Mouse (Mus musculus): Measurements from ENCODE around the gene Cenpc1. TPM values are rescaled to one million over a fixed set of nuclear protein-coding genes. Genes with fewer than 3 reads are reported as not detected.

Cenpc1 gene
- polyA plus RNA-seq, 1 experiment from 2014 or later = 36.3 TPM

DNA sequence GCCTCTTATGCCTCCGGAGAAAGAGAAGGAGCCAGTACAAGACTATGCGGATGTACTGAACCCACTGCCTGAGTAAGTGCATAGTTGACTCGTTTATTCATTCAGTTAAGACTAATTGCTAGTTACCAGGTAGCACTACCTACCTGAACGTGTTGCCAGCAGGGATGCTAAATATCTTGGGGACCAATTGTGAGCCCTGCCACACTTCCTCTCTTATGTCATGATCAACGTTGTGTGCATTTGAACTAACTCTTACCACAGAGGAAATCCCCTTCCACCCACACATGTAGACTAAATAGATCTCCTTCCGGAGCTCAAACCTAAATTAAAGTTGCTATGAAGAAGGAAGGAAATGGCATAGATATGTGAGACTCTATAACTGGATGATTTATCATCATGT lies 21.4 kb upstream of the Cenpc1 start:
- Histone ChIP-seq H3K4me3 (ENCODE audit: low read depth, low read length) (no peak overlapping the region), H3K9me3 (replicated peaks; ENCODE audit: control insufficient read depth, low read length) (no peaks in the 10 kb centered on the region), H3K9ac (ENCODE audit: low read length) (no peak overlapping the region), H3K27me3 (replicated peaks; ENCODE audit: control insufficient read depth, insufficient read depth, low read length) (no peaks in the 10 kb centered on the region), H3K27ac (ENCODE audit: low read depth, low read length) (no peak overlapping the region), H3K36me3 (ENCODE audit: control insufficient read depth, insufficient read depth, low read length) (no peaks in the 10 kb centered on the region), H3K4me2 (ENCODE audit: low read length) (no peak overlapping the region), H3K4me1 (ENCODE audit: control insufficient read depth, insufficient read depth, low read length) (no peaks in the 10 kb centered on the region)
- no peak for DNase-seq (ENCODE audit: low spot score)
- WGBS = 85% methylated on average over 6 of the region's 6 CpGs
- ATAC-seq = no peak

DNA sequence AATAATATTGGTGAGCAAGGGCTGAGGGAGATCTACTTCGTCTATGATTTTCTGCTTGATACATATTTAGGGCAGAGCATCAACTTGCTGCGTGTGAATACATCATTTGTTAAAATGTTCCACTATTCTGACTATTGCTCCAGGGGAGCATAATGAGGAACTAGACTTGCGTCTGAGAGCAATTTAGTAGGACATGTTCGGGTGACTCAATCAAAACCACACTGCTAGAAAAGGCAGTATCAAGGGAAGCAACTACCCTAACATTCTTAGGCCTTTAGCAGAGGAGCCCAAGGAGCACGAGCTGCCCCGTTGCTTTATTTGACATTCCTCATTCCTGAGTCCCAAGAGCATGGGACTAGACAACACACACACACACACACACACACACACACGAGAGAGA lies 19.6 kb upstream of the Cenpc1 start:
- 80% methylated on average over 7 of the region's 7 CpGs for WGBS
- no peaks in the 10 kb centered on the region for H3K4me1 ChIP-seq (ENCODE audit: control insufficient read depth, insufficient read depth, low read length)
- no peaks in the 10 kb centered on the region for H3K27me3 ChIP-seq (replicated peaks; ENCODE audit: control insufficient read depth, insufficient read depth, low read length)
- H3K27ac ChIP-seq (ENCODE audit: low read depth, low read length) = no peak overlapping the region
- ATAC-seq = no peak
- H3K4me2 ChIP-seq (ENCODE audit: low read length) = no peak overlapping the region
- no peaks in the 10 kb centered on the region for H3K9me3 ChIP-seq (replicated peaks; ENCODE audit: control insufficient read depth, low read length)
- H3K36me3 ChIP-seq (ENCODE audit: control insufficient read depth, insufficient read depth, low read length) = no peaks in the 10 kb centered on the region
- DNase-seq (ENCODE audit: low spot score) = no peak
- no peak overlapping the region for H3K4me3 ChIP-seq (ENCODE audit: low read depth, low read length)
- no peak overlapping the region for H3K9ac ChIP-seq (ENCODE audit: low read length)

DNA sequence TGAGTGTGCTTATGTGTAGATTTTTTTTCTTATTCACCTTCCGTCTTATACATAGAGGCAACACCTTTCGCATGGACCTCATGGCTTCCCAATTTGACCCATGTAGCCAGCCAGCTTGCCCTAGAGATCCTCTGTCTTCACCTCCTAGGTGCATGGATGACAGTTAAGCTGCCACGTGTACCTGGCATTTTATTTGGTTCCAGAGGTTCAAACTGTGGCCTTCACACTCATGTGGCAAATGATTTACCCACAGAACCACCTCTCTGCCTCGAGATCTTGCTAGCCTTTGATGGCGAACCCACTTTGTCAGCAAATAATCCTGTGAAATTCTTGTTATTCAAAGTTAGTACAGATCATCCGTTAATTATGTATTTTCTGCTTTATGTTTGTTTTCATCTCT lies 18.6 kb upstream of the Cenpc1 start:
- 87% methylated on average over 6 of the region's 6 CpGs for WGBS
- DNase-seq (ENCODE audit: low spot score) (no peak), ATAC-seq (no peak)
- Histone ChIP-seq H3K4me3 (ENCODE audit: low read depth, low read length) (no peak overlapping the region), H3K9ac (ENCODE audit: low read length) (no peak overlapping the region), H3K4me1 (ENCODE audit: control insufficient read depth, insufficient read depth, low read length) (no peaks in the 10 kb centered on the region), H3K27me3 (replicated peaks; ENCODE audit: control insufficient read depth, insufficient read depth, low read length) (no peaks in the 10 kb centered on the region), H3K27ac (ENCODE audit: low read depth, low read length) (no peak overlapping the region), H3K36me3 (ENCODE audit: control insufficient read depth, insufficient read depth, low read length) (no peaks in the 10 kb centered on the region), H3K9me3 (replicated peaks; ENCODE audit: control insufficient read depth, low read length) (no peaks in the 10 kb centered on the region), H3K4me2 (ENCODE audit: low read length) (no peak overlapping the region)

DNA sequence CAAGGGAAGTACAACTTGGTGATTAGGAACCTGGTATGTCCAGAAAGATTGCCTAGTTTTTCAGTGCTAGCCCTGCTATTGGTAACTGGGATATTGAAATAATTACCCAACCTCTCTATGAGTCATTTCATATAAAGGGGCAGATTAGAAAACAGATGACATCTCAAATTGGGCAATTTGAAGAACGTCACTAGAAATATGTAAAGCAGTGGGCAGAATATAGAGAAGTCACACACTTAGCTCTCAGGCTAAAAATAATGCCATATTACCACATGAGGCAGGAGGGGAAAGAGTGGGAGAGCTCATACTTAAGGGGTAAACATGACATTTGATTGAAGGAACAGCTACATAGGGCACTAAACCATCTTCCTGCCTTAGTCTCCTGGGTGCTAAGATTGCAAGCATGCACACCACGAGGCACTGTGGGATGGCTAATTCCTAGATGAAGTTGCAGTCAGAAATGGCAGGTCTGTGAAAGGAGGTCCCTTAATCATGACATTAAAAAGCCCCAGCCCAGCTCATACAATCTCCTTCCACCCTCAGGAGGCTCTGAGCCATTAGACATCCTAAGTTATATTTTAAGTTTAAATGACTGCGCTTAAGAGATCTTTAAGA lies 13.4 kb upstream of the Cenpc1 start:
- H3K4me2 ChIP-seq (ENCODE audit: low read length) = no peak overlapping the region
- no peak overlapping the region for H3K4me3 ChIP-seq (ENCODE audit: low read depth, low read length)
- WGBS = 87% methylated on average over 3 of the region's 3 CpGs
- no peak for DNase-seq (ENCODE audit: low spot score)
- H3K27ac ChIP-seq (ENCODE audit: low read depth, low read length) = no peak overlapping the region
- no peaks in the 10 kb centered on the region for H3K27me3 ChIP-seq (replicated peaks; ENCODE audit: control insufficient read depth, insufficient read depth, low read length)
- no peaks in the 10 kb centered on the region for H3K9me3 ChIP-seq (replicated peaks; ENCODE audit: control insufficient read depth, low read length)
- ATAC-seq = no peak
- no peaks in the 10 kb centered on the region for H3K4me1 ChIP-seq (ENCODE audit: control insufficient read depth, insufficient read depth, low read length)
- H3K36me3 ChIP-seq (ENCODE audit: control insufficient read depth, insufficient read depth, low read length) = no peaks in the 10 kb centered on the region
- no peak overlapping the region for H3K9ac ChIP-seq (ENCODE audit: low read length)

DNA sequence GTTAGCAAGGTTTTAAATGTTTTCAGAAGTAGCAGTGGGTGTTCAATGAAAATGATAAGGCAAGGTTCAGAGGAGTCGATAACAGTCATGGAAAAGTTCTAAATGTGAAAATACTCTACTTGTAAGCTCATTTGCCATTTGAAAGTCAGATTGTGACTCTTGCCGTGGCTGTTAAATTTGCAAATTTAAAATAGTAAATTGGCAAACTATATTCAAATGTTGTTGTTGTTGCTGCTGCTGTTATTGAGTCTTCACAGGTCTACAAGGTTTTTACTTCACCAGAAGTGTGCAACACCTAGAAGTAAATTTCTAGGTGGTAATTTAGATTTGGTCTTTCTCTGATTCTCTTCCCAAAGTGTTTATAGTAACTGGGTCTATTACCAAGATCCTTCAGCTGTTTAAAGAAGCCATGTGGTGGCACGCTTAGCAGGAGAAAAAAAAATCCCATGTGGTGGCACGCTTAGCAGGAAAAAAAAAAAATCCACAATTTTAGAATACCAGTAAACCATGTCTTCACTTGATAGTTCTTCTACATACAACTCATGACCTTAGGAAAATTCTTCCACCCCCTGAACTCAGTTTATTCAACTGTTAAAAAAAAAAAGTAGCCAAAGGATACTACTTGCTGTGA lies 7.5 kb upstream of the Cenpc1 start:
- Histone ChIP-seq H3K36me3 (ENCODE audit: control insufficient read depth, insufficient read depth, low read length) (no peaks in the 10 kb centered on the region), H3K4me2 (ENCODE audit: low read length) (no peak overlapping the region), H3K9ac (ENCODE audit: low read length) (no peak overlapping the region), H3K9me3 (replicated peaks; ENCODE audit: control insufficient read depth, low read length) (no peaks in the 10 kb centered on the region), H3K27me3 (replicated peaks; ENCODE audit: control insufficient read depth, insufficient read depth, low read length) (no peaks in the 10 kb centered on the region), H3K27ac (ENCODE audit: low read depth, low read length) (no peak overlapping the region), H3K4me3 (ENCODE audit: low read depth, low read length) (no peak overlapping the region), H3K4me1 (ENCODE audit: control insufficient read depth, insufficient read depth, low read length) (no peaks in the 10 kb centered on the region)
- DNase-seq (ENCODE audit: low spot score) (no peak), ATAC-seq (no peak)
- WGBS = 90% methylated on average over 4 of the region's 4 CpGs

DNA sequence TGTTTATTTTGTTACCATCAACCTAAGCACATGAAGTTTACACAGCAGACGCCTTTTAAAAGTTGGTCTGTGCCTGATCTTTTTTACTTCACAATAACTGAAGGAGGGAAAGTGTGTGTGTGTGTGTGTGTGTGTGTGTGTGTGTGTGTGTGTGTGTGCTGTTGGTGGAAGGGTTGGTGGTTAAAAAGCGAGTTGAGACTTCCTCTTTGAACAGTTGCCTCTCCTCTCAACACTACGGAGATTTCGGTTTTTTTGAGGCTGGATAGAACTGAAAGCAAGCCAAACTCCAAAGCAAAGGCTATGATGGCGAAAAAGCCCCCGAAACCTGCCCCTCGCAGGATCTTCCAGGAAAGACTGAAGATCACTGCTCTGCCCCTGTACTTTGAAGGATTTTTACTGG lies 6.2 kb upstream of the Cenpc1 start, which contains the start of gene Stap1:
Gene Stap1, plus strand, starts transcription at position 209 of the 400 bp plus-strand sequence.
- no peak for DNase-seq (ENCODE audit: low spot score)
- ATAC-seq = no peak
- no peak within 1 kb of the TSS for H3K4me2 ChIP-seq (ENCODE audit: low read length)
- no peak within 1 kb of the TSS for H3K9ac ChIP-seq (ENCODE audit: low read length)
- no peaks in the 10 kb centered on the region for H3K36me3 ChIP-seq (ENCODE audit: control insufficient read depth, insufficient read depth, low read length)
- no peaks in the 10 kb centered on the region for H3K27me3 ChIP-seq (replicated peaks; ENCODE audit: control insufficient read depth, insufficient read depth, low read length)
- no peaks in the 10 kb centered on the region for H3K9me3 ChIP-seq (replicated peaks; ENCODE audit: control insufficient read depth, low read length)
- H3K4me3 ChIP-seq (ENCODE audit: low read depth, low read length) = no peak within 1 kb of the TSS
- 82% methylated on average over 7 of the region's 7 CpGs for WGBS
- no peak within 1 kb of the TSS for H3K27ac ChIP-seq (ENCODE audit: low read depth, low read length)
- H3K4me1 ChIP-seq (ENCODE audit: control insufficient read depth, insufficient read depth, low read length) = no peaks in the 10 kb centered on the region

DNA sequence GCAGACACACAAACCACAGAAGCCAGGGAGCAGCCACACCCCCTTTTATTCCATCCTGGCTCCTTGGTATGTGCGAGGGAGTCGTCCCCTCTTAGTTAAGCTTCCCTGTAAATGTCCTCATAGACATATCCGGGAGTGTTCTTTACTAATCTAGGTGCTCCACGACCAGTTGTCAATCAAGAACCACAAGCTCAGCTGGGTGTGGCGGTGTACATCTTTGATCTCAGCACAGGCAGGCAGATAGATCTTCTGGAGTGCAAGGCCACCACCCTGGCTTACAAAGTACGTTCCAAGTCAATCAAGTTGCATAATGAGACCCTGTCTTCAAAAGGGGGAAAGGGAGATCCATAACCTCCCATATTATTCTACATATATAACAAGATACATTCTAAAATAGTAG lies 3.7 kb upstream of the Cenpc1 start:
- H3K4me1 ChIP-seq (ENCODE audit: control insufficient read depth, insufficient read depth, low read length) = 0 out of 2 replicates have a peak, but pooled peaks cover under 1% of the 10 kb centered on the region
- no peaks in the 10 kb centered on the region for H3K36me3 ChIP-seq (ENCODE audit: control insufficient read depth, insufficient read depth, low read length)
- H3K27ac ChIP-seq (ENCODE audit: low read depth, low read length) = no peak overlapping the region
- 77% methylated on average over 6 of the region's 6 CpGs for WGBS
- ATAC-seq (no peak), DNase-seq (ENCODE audit: low spot score) (no peak)
- H3K27me3 ChIP-seq (replicated peaks; ENCODE audit: control insufficient read depth, insufficient read depth, low read length) = no peaks in the 10 kb centered on the region
- H3K4me3 ChIP-seq (ENCODE audit: low read depth, low read length) = no peak overlapping the region
- H3K9me3 ChIP-seq (replicated peaks; ENCODE audit: control insufficient read depth, low read length) = no peaks in the 10 kb centered on the region
- H3K4me2 ChIP-seq (ENCODE audit: low read length) = no peak overlapping the region
- no peak overlapping the region for H3K9ac ChIP-seq (ENCODE audit: low read length)

DNA sequence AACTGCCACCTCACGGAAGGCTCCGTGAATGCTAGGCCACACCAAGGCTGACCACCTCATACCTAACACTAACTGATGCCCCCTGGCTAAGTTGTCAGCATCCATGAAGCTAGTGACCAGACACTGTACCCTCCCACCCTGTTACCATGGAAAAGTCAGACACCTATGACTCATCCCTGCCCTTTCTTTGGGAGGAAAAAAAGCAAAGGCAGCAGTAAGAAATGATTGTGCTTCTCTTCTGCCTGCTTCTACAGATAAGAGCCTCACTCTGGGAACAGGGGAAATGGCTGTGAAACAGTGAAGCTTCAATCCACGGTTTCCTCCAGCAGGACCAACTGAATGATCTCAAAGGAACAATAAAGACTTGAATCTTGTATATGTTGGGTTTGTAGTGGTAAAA lies 3.1 kb upstream of the Cenpc1 start:
- Histone ChIP-seq H3K4me2 (ENCODE audit: low read length) (no peak overlapping the region), H3K27ac (ENCODE audit: low read depth, low read length) (no peak overlapping the region), H3K27me3 (replicated peaks; ENCODE audit: control insufficient read depth, insufficient read depth, low read length) (no peaks in the 10 kb centered on the region), H3K9ac (ENCODE audit: low read length) (no peak overlapping the region), H3K9me3 (replicated peaks; ENCODE audit: control insufficient read depth, low read length) (no peaks in the 10 kb centered on the region), H3K4me1 (ENCODE audit: control insufficient read depth, insufficient read depth, low read length) (peaks cover 6% of the 10 kb centered on the region; the same call in 1 of the 2 replicates), H3K36me3 (ENCODE audit: control insufficient read depth, insufficient read depth, low read length) (no peaks in the 10 kb centered on the region), H3K4me3 (ENCODE audit: low read depth, low read length) (no peak overlapping the region)
- no peak for ATAC-seq
- DNase-seq (ENCODE audit: low spot score) = no peak
- 85% methylated on average over 3 of the region's 3 CpGs for WGBS

DNA sequence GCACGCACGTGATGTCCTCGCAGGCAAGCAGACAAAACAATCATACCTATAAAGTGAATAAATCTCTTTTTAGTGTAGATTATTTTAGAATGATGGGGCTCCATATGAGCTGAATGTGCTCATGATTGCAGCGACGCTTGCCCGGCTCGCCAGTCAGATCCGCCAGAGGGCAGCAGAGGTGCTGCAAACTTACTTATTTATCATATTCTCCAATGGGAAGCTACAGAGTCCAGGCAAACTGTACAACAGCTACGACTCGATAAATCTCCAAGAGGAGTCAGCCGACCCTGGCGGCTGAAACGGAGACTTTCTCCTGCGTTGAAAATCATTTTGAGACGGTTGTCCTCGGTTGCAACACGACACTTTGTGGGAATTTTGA lies 1.2 kb upstream of the Cenpc1 start:
- Histone ChIP-seq H3K36me3 (ENCODE audit: control insufficient read depth, insufficient read depth, low read length) (no peaks in the 10 kb centered on the region), H3K9ac (ENCODE audit: low read length) (peak overlapping the region; percentile 54; the same call in 1 of the 2 replicates), H3K27ac (ENCODE audit: low read depth, low read length) (no peak overlapping the region; the same call in 1 of the 2 replicates), H3K9me3 (replicated peaks; ENCODE audit: control insufficient read depth, low read length) (no peaks in the 10 kb centered on the region), H3K4me3 (ENCODE audit: low read depth, low read length) (peak overlapping the region; percentile 78), H3K4me1 (ENCODE audit: control insufficient read depth, insufficient read depth, low read length) (peaks cover 10% of the 10 kb centered on the region; the same call in 1 of the 2 replicates), H3K4me2 (ENCODE audit: low read length) (peak overlapping the region; percentile 48), H3K27me3 (replicated peaks; ENCODE audit: control insufficient read depth, insufficient read depth, low read length) (no peaks in the 10 kb centered on the region)
- WGBS = 1% methylated on average over 17 of the region's 17 CpGs
- peak; percentile 91 for DNase-seq (ENCODE audit: low spot score)
- ATAC-seq = peak; percentile 56

All from forebrain, embryonic 14.5 days (tissue).